Mouse (Mus musculus) intestine, embryonic 15.5 days (tissue): Measurements from ENCODE around the gene Fxr2. TPM values are rescaled to one million over a fixed set of nuclear protein-coding genes. Genes with fewer than 3 reads are reported as not detected.

Experiments
- ATAC-seq: fragments of 200-750 bp; cut with Nextera tagmentation; 2 replicates; pipeline ENCODE4 v1.8.0; 2017; ENCODE audit warnings: moderate TSS enrichment, moderate library complexity
- H3K27ac ChIP-seq: fragments of 300-500 bp; sonication (generic); 2 replicates; pipeline ENCODE4 v1.5.1; 2015; ENCODE audit warnings: mild to moderate bottlenecking, inconsistent platforms
- H3K27me3 ChIP-seq: fragments of 300-500 bp; sonication (generic); replicated peaks from 2 replicates; pipeline ENCODE4 v1.6.1; 2015; ENCODE audit warnings: inconsistent platforms
- H3K36me3 ChIP-seq: fragments of 300-500 bp; sonication (generic); 2 replicates; pipeline ENCODE4 v1.6.1; 2015; ENCODE audit warnings: inconsistent platforms
- H3K4me1 ChIP-seq: fragments of 300-500 bp; sonication (generic); replicated peaks from 2 replicates; pipeline ENCODE4 v1.6.1; 2015; ENCODE audit warnings: inconsistent platforms
- H3K4me2 ChIP-seq: fragments of 300-500 bp; sonication (generic); replicated peaks from 2 replicates; pipeline ENCODE4 v1.6.1; 2015; ENCODE audit warnings: mild to moderate bottlenecking, inconsistent platforms
- H3K4me3 ChIP-seq: fragments of 300-500 bp; sonication (generic); replicated peaks from 2 replicates; pipeline ENCODE4 v1.5.1; 2015; ENCODE audit warnings: inconsistent platforms
- H3K9ac ChIP-seq: fragments of 300-500 bp; sonication (generic); 2 replicates; pipeline ENCODE4 v1.6.1; 2015; ENCODE audit warnings: inconsistent platforms
- H3K9me3 ChIP-seq: fragments of 300-500 bp; sonication (generic); 2 replicates; pipeline ENCODE4 v1.6.1; 2016; ENCODE audit warnings: inconsistent platforms
- WGBS: fragments of 180-500 bp; shearing (Covaris S2); methylation state at CpG from one replicate; pipeline ENCODE4 v1.1.7; 2015; 5-methylcytosine and 5-hydroxymethylcytosine counted together
- polyA plus RNA-seq: library from polyadenylated mRNA; unstranded; fragments of >200 nt; fragmentation: Nextera tagmentation; extraction: Ambion mirVana; gene quantifications from 2 replicates; pipeline ENCODE4 v1.2.1, GENCODE M21; 2015

The Fxr2 gene
- polyA plus RNA-seq, 1 experiment from 2014 or later, result 15.6 TPM

DNA sequence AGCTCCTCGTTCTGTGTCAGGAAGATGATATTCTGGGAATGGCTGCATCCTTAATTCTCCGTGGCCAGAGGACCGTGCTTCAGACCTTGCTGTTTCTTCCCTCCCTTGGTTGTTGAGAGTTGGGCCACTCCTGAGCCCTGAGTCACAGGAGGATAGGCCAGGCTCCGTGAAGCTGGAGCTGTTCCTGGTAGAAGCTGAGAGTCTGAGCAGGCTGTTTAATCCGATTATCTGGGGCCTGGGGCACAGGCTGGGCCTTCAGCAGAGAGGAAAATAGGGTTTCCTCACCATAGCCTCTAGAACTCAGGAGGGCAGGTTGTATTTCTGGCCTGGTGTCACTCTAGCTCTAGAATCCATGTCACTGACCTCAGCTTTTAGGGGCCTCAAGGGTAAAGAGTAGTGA is 20.6 kb downstream of the Fxr2 start:
- Histone ChIP-seq H3K4me1 (peaks cover 12% of the 10 kb centered on the region), H3K4me2 (no peak overlapping the region), H3K27me3 (no peaks in the 10 kb centered on the region), H3K9ac (no peak overlapping the region), H3K36me3 (peaks cover 53% of the 10 kb centered on the region), H3K4me3 (no peak overlapping the region), H3K9me3 (no peaks in the 10 kb centered on the region), H3K27ac (no peak overlapping the region)
- WGBS, result 71% methylated on average over 5 of the region's 5 CpGs
- no peak for ATAC-seq

DNA sequence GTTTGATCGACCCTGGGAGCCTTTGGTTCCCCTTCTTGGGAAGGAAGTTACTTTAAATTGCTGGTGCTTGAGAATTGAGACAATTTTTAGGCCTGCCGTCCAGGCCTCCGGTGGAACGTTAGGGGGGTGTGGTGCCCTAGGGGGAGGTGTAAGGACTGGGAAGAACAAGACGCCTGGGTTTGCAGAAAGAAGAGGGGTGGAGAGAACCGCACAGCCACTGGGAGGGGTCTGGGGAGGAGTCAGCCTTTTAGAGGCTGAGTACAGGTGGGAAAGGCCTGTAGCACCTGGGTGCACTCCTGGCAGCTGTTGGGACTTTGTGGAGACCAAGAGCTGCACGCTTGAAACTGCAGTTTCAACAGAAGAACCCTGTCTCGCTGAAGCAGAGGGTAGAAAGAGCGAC is 22.0 kb downstream of the Fxr2 start:
- no peaks in the 10 kb centered on the region for H3K9me3 ChIP-seq
- peak overlapping the region; percentile 51 for H3K27ac ChIP-seq
- H3K27me3 ChIP-seq, result no peaks in the 10 kb centered on the region
- 39% methylated on average over 9 of the region's 9 CpGs for WGBS
- ATAC-seq, result no peak
- H3K36me3 ChIP-seq, result peaks cover 47% of the 10 kb centered on the region
- 0 out of 2 replicates have a peak overlapping the region, but pooled peaks have one; percentile 13 for H3K9ac ChIP-seq
- H3K4me3 ChIP-seq, result no peak overlapping the region
- no peak overlapping the region for H3K4me2 ChIP-seq
- peaks cover 12% of the 10 kb centered on the region for H3K4me1 ChIP-seq

DNA sequence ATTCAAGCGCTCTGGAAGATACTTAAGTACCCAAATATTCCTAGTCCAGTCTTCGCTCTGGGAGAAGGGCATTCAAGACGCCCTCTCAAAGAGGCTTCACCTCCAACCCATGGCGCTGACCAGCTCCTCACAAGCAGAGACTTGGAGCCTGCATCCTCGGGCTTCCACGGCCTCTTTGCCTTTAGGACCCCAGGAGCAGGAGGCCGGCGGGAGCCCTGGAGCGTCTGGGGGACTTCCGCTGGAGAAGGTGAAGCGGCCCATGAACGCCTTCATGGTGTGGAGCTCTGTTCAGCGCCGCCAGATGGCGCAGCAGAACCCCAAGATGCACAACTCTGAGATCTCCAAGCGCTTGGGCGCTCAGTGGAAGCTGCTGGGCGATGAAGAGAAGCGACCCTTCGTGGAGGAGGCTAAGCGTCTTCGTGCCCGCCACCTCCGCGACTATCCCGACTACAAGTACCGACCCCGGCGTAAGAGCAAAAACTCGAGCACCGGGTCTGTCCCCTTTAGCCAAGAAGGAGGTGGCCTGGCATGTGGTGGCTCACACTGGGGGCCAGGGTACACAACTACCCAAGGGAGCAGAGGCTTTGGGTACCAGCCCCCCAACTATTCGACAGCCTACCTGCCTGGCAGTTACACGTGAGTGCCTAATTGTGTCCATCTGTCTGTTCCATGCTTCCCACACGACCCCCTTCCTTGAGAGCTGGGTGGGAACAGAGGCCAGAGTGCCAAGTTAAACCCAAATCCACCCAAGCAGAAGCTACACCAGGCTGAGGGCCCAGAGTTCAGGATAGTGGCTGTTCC is 22.7 kb downstream of the Fxr2 start, which contains the start of gene Sox15:
Gene Sox15 (plus strand): TSS at position 51 of the 801 bp plus-strand sequence.
- Histone ChIP-seq H3K36me3 (peaks cover 43% of the 10 kb centered on the region), H3K9me3 (no peaks in the 10 kb centered on the region), H3K4me2 (peak within 1 kb of the TSS; percentile 22; the same call in 1 of the 2 replicates), H3K27me3 (no peaks in the 10 kb centered on the region), H3K27ac (peak within 1 kb of the TSS; percentile 51), H3K9ac (0 out of 2 replicates have a peak within 1 kb of the TSS, but pooled peaks have one; percentile 13), H3K4me3 (peak within 1 kb of the TSS; percentile 3; the same call in 1 of the 2 replicates), H3K4me1 (peaks cover 12% of the 10 kb centered on the region)
- WGBS, result 27% methylated on average over 34 of the region's 34 CpGs
- peak; percentile 82 for ATAC-seq

DNA sequence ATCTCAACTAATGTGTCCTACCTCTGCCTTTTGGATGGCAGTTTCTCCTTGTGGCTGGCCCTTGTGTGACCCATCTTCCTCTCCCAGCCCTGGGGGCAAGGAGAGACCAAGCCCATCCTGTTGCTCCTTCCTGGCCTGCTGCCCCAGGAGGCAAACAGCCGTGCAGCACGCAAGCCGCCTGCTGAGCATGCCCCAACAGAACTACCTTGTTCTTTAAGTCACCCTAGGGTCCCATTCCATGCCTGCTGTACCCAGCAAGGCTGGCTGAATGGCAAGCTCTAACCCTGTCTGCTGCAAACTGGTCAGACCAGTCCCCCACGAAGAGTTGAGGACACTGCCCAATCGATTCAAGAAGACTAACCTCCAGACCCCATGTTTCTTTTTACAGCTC is 23.3 kb downstream of the Fxr2 start:
- no peak overlapping the region for H3K4me2 ChIP-seq
- peaks cover 37% of the 10 kb centered on the region for H3K36me3 ChIP-seq
- peaks cover 12% of the 10 kb centered on the region for H3K4me1 ChIP-seq
- no peaks in the 10 kb centered on the region for H3K27me3 ChIP-seq
- ATAC-seq, result no peak
- H3K27ac ChIP-seq, result no peak overlapping the region
- H3K9me3 ChIP-seq, result no peaks in the 10 kb centered on the region
- no peak overlapping the region for H3K4me3 ChIP-seq
- H3K9ac ChIP-seq, result no peak overlapping the region
- WGBS, result 86% methylated on average over 5 of the region's 5 CpGs

DNA sequence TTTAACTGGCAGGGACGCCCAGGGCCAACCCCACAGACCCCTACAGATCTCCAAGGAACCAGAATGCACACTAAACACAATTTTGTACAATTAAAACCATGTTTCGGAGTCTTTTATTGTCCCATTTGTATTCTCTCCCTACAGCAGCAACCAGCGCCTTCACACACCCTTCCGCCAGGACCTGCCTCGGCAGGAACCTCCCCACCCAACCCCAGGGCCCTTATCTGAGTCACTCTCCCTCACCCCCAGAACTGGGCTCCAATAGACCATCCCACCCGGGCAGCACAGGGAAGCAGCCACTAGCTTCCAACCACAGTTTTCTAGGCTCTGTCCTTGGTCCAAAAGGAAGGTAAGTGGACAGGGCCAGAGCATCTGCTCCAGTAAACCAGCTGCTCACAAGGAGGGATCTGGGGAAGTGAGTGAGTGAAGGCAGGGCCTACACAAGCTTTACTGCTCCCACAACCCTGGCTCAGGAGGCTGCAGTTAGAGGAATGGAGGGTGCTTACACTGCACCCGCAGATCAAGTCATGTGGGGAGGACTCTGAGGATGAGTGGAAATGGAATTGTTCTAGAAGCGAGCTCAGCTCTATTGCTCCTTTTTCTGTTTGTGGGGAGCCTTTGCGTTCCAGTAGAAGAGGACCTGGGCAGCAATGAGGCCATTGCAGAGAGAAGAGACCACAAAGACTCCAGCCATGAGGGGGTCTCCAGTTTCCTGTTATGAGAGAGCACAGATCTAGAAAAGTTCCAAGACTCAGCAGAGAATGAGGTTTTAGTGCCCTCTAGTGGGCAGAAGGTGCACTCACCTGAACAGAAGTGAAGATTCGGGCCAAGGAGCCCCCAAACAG is 24.0 kb downstream of the Fxr2 start:
- Histone ChIP-seq H3K9me3 (no peaks in the 10 kb centered on the region), H3K36me3 (peaks cover 31% of the 10 kb centered on the region), H3K4me3 (no peak overlapping the region), H3K4me1 (peaks cover 16% of the 10 kb centered on the region), H3K9ac (no peak overlapping the region), H3K27ac (no peak overlapping the region), H3K4me2 (no peak overlapping the region), H3K27me3 (no peaks in the 10 kb centered on the region)
- ATAC-seq, result no peak
- WGBS, result 69% methylated on average over 10 of the region's 10 CpGs

DNA sequence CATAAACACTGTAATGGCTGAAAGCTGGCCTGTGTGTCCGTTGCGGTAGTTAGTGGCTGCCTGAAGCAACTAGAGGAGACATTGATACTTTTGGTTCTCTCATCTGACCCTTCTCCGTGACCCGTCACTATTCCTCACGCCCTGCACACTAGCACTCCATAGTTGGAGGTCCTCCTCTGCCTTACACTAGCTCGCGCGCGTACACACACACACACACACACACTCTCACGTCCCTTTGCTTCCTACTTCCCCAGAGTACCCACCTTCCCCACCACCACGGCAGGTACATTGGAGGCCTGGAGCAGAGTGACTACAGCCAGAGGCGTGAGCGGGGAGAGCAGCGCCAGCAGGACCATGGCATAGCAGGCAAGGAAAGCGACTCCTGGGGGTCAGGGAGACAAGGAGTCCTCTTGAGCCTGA is 24.7 kb downstream of the Fxr2 start:
- Histone ChIP-seq H3K4me3 (no peak overlapping the region), H3K36me3 (peaks cover 25% of the 10 kb centered on the region), H3K27ac (no peak overlapping the region), H3K9me3 (no peaks in the 10 kb centered on the region), H3K4me2 (no peak overlapping the region), H3K9ac (no peak overlapping the region), H3K27me3 (no peaks in the 10 kb centered on the region), H3K4me1 (peaks cover 16% of the 10 kb centered on the region)
- ATAC-seq, result no peak
- WGBS, result 82% methylated on average over 15 of the region's 15 CpGs

DNA sequence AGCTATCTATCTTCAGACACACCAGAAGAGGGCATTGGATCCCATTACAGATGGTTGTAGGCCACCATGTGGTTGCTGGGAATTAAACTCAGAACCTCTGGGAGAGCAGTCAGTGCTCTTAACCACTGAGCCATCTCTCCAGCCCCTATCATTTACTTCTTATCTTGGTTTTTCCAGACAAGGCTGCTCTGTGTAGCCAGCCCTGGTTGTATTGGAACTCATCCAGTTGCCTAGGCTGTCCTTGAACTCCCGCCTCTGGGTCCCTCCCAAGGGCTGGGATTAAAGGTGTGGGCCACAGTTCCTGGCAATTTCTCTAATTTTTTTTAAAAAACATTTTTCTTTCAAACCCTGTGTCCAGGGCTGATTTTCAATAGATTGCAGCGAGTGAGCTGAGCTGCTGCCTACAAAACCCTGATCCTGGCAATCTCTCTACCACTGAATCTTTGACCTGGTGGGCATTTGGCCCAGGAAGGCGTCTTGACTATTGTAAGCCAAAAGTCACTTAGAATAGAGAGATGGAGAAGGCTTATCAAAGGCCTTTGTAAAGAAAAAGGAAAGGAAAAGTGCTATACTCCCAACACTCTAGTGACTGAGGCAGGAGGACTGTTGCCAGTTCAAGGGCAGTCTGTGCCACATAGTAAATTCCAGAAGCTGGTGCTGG is 28.6 kb downstream of the Fxr2 start:
- peak overlapping the region; percentile 39 for H3K4me3 ChIP-seq
- peaks cover 15% of the 10 kb centered on the region for H3K36me3 ChIP-seq
- peak overlapping the region; percentile 44 for H3K9ac ChIP-seq
- peaks cover 10% of the 10 kb centered on the region for H3K4me1 ChIP-seq
- no peak for ATAC-seq
- peak overlapping the region; percentile 96 for H3K27ac ChIP-seq
- 76% methylated on average over 3 of the region's 3 CpGs for WGBS
- peak overlapping the region; percentile 60 for H3K4me2 ChIP-seq
- H3K9me3 ChIP-seq, result no peaks in the 10 kb centered on the region
- no peaks in the 10 kb centered on the region for H3K27me3 ChIP-seq

DNA sequence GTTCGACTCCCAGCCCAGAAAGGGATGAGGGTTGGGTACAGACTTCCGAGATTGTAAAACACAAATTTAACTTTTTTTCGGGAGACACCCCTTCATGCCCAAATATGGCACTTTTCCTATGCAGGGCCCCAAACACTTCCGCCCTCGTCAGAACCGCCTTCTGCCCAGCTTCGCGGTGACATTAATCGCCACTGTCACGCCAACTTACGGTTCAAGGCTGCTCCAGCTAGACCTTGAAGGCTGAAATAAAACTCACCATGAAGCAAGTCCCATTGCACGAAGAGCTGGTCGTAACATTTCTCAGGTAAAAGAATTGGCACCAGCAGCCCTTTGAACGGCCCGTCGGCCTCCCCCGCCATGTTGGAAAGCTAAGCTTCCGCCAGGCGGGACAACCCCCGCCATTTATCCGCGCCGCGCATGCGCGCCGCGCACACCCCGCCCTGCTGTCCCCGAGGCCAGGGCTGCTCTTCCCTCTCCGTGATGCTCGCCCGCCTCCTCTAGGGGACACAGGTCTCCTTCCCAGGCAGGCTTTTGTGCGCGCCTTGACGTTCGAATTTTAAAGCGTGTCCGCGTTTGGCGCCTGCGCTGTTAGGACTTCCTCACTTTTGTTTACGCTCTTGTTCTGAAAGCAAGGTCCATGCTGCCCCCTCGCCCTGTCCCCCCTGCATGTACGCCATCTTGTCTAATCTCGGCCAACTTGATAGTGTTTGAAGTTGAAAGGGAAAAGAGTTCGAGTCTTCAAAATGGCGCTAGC is 29.6 kb downstream of the Fxr2 start, which contains the start of gene Mpdu1:
Gene Mpdu1 (minus strand): TSS at position 430 of the 754 bp plus-strand sequence.
- Histone ChIP-seq H3K4me2 (peak within 1 kb of the TSS; percentile 60), H3K27me3 (no peaks in the 10 kb centered on the region), H3K9ac (peak within 1 kb of the TSS; percentile 44), H3K36me3 (peaks cover 21% of the 10 kb centered on the region), H3K4me1 (peaks cover 10% of the 10 kb centered on the region), H3K27ac (peak within 1 kb of the TSS; percentile 96), H3K4me3 (peak within 1 kb of the TSS; percentile 39), H3K9me3 (no peaks in the 10 kb centered on the region)
- ATAC-seq, result peak; percentile 96
- under 1% methylated on average over 48 of the region's 48 CpGs for WGBS

DNA sequence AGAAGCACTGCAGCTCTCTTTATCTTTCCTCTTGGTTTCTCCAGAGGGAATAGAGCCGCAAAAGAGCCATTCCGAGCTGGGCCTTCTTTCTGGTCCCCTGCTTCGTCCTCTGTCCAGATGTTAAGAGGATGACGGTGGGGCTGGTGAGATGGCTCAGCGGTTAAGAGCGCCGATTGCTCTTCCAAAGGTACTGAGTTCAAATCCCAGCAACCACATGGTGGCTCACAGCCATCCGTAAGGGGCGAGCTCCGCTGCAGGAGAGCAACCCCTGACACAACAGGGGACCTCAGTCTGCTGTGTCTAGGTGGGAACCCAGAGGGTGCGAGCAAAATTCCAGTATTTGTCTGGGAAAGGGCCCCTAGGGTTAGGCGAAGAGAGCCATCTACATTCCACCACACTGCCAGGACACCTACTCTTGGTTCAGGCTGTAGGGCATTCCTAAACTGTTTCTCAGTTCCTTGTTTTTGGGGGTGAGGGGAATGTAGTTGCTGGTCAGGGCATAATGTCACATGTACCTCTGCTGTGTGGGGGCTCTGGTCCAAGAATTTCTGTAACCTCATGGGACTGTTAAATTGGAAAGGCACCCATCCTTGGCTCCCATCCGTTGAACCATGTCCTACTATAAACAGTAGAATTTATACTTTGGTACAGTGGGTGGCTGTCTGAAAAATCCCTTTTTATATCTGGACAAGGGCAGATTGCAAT is 30.3 kb downstream of the Fxr2 start:
- peak overlapping the region; percentile 96 for H3K27ac ChIP-seq
- peak overlapping the region; percentile 39 for H3K4me3 ChIP-seq
- WGBS, result 66% methylated on average over 13 of the region's 13 CpGs
- H3K27me3 ChIP-seq, result no peaks in the 10 kb centered on the region
- peak overlapping the region; percentile 60 for H3K4me2 ChIP-seq
- ATAC-seq, result peak; percentile 17; the same call in 1 of the 2 replicates
- peaks cover 20% of the 10 kb centered on the region for H3K36me3 ChIP-seq
- H3K4me1 ChIP-seq, result peaks cover 10% of the 10 kb centered on the region
- no peaks in the 10 kb centered on the region for H3K9me3 ChIP-seq
- H3K9ac ChIP-seq, result peak overlapping the region; percentile 44

DNA sequence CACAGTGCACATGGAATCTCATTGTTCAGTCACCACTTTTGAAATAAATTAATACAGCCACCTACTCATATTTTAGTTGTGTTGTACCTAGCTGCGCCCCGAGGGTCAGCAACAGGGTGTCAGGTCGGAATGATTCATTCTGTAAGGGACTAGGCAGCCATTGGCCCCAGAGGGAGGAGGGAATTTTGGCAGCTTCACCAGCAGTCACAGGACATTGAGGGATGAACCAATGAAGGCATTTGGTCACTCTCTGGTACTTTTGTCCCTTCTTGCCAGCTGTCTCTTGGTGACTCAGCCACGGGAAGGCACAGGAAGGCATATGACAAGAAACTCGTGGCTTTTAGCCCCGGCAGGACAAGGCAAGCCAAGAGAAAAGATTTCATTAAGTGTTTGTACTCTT is 31.0 kb downstream of the Fxr2 start:
- no peak overlapping the region for H3K4me3 ChIP-seq
- H3K4me1 ChIP-seq, result peaks cover 10% of the 10 kb centered on the region
- no peak overlapping the region for H3K4me2 ChIP-seq
- no peak overlapping the region for H3K9ac ChIP-seq
- H3K27me3 ChIP-seq, result no peaks in the 10 kb centered on the region
- WGBS, result 84% methylated on average over 6 of the region's 6 CpGs
- H3K9me3 ChIP-seq, result no peaks in the 10 kb centered on the region
- ATAC-seq, result no peak
- peaks cover 23% of the 10 kb centered on the region for H3K36me3 ChIP-seq
- no peak overlapping the region for H3K27ac ChIP-seq

DNA sequence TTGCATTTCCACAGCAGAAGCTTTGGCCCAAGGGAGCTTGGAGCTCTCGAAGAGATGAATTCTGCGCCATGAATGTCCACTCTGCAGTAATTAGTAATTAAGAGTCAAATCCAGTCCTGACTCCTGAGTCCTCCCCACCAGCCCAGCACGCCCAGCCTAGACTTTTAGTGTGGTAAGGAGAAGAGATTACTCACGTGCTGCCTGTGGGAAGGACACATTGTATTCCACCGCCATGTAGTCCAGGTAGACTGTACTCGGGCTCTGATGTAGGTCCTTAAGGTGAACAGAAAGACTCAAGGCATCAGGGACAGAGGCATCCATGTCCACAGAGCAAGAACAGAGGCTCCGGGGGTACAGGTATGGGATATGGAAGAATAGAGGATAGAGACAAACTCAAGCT is 32.1 kb downstream of the Fxr2 start:
- peaks cover 30% of the 10 kb centered on the region for H3K36me3 ChIP-seq
- no peak overlapping the region for H3K27ac ChIP-seq
- 87% methylated on average over 7 of the region's 7 CpGs for WGBS
- H3K27me3 ChIP-seq, result no peaks in the 10 kb centered on the region
- H3K4me1 ChIP-seq, result peaks cover 18% of the 10 kb centered on the region
- no peak for ATAC-seq
- no peak overlapping the region for H3K4me2 ChIP-seq
- no peak overlapping the region for H3K9ac ChIP-seq
- H3K4me3 ChIP-seq, result no peak overlapping the region
- H3K9me3 ChIP-seq, result no peaks in the 10 kb centered on the region
